Mouse (Mus musculus): ENCODE results near the gene Vmn1r151.
"Not testable (repeated sequence)": the region's sequence is repeated elsewhere in the genome, so short reads cannot be mapped to it uniquely, and the experiment has no call there.

DNA sequence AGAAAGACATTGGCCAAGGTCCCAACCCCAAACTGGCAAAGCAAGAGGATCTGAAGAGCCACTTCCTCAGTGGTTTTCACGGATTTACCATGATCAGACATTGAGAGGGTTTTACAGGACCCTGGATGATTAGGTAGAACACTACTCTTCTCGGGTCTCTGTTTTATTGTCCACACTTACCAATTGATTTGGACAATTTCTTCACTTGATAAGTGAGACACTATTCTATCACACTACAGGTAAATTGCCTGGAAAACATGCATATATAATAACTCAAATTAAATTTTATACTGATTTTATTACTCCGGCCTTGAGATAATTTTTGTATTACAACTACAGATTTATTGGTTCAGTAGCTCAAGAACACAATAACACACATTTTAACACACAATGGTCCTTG lies at the start of gene Vmn1r151:
- TF ChIP-seq POLR2A (IDR thresholded peaks at IDR 0.05; ENCODE audit: low read depth, low read length); CTCF (IDR thresholded peaks at IDR 0.05; ENCODE audit: extremely low read depth, insufficient read depth, insufficient read length, insufficient replicate concordance): not testable (repeated sequence)
